ENCODE assay signal across 10 mouse cellular contexts in genomic region chr1:159671181-159671580, GRCm38 (mm10).
DNase-seq lines count a peak whose midpoint lies in the region; ATAC-seq and TF ChIP-seq lines count a peak whose summit lies in the region.
"Had no signal": no experiment of that assay in that cellular context is flagged by ENCODE, and none has a peak within 500 bp of the region (broad histone marks: within the 10 kb centered on the region; RNA-seq: fewer than 3 reads in every experiment).

No protein-coding gene starts in this region.

- no peaks in the 10 kb centered on the region for H3K9me3 ChIP-seq in hindbrain, embryonic 12.5 days (replicated peaks)
- H3K9me3 ChIP-seq in midbrain, embryonic 15.5 days = no peaks in the 10 kb centered on the region
- H3K9me3 ChIP-seq: limb, embryonic 10.5 days had no signal

- no peaks in the 10 kb centered on the region for H3K36me3 ChIP-seq in hindbrain, embryonic 12.5 days
- no peaks in the 10 kb centered on the region for H3K36me3 ChIP-seq in midbrain, embryonic 15.5 days (replicated peaks)
- H3K36me3 ChIP-seq: limb, embryonic 10.5 days had no signal

- intact Hi-C loops in gastrocnemius, adult 2 months (cut with DNase I) = no loop called here
- intact Hi-C loops in gastrocnemius, postnatal 36 days (cut with DNase I) = no loop called here

- no peak overlapping the region for H3K9ac ChIP-seq in hindbrain, embryonic 12.5 days
- H3K9ac ChIP-seq in midbrain, embryonic 15.5 days = no peak overlapping the region

- TF ChIP-seq CTCF in gastrocnemius, adult 2 months (IDR thresholded peaks at IDR 0.05) = no peak
- TF ChIP-seq CTCF in layer of hippocampus, adult 2 months (conservative IDR thresholded peaks at IDR 0.05) = no peak

- 78% methylated on average over 8 of the region's 8 CpGs for WGBS in hindbrain, embryonic 12.5 days
- 61% methylated on average over 8 of the region's 8 CpGs for WGBS in midbrain, embryonic 15.5 days

- H3K4me1 ChIP-seq in hindbrain, embryonic 12.5 days = peaks cover 15% of the 10 kb centered on the region
- peaks cover 14% of the 10 kb centered on the region for H3K4me1 ChIP-seq in midbrain, embryonic 15.5 days
- H3K4me1 ChIP-seq: limb, embryonic 10.5 days had no signal

- no peaks in the 10 kb centered on the region for H3K27me3 ChIP-seq in hindbrain, embryonic 12.5 days
- H3K27me3 ChIP-seq in midbrain, embryonic 15.5 days (replicated peaks) = 0 out of 2 replicates have a peak, but pooled peaks cover 4% of the 10 kb centered on the region

- peak overlapping the region; percentile 47 for H3K4me3 ChIP-seq in gastrocnemius, adult 2 months
- H3K4me3 ChIP-seq in layer of hippocampus, adult 2 months = peak overlapping the region; percentile 26
- H3K4me3 ChIP-seq in hindbrain, embryonic 12.5 days = no peak overlapping the region
- no peak overlapping the region for H3K4me3 ChIP-seq in midbrain, embryonic 15.5 days
- H3K4me3 ChIP-seq: limb, embryonic 10.5 days had no signal

- peak overlapping the region; percentile 37 for H3K4me2 ChIP-seq in hindbrain, embryonic 12.5 days (replicated peaks)
- peak overlapping the region; percentile 37; the same call in 1 of the 2 replicates for H3K4me2 ChIP-seq in midbrain, embryonic 15.5 days

- no peak for DNase-seq in gastrocnemius, adult 2 months
- no peak for DNase-seq in gastrocnemius, postnatal 36 days
- no peak for DNase-seq in layer of hippocampus, adult 2 months (ENCODE audit: low spot score in 2 of 2)
- no peak for DNase-seq in layer of hippocampus, postnatal 14 days (ENCODE audit: low spot score in 2 of 2)
- DNase-seq in right cerebral cortex, postnatal 14 days = no peak
- DNase-seq: thymus, postnatal 36 days had no signal

- H3K27ac ChIP-seq in gastrocnemius, adult 2 months = peak overlapping the region; percentile 69
- H3K27ac ChIP-seq in layer of hippocampus, adult 2 months = peak overlapping the region; percentile 74; the same call in 1 of the 2 replicates
- peak overlapping the region; percentile 46; the same call in 1 of the 2 replicates for H3K27ac ChIP-seq in hindbrain, embryonic 12.5 days
- peak overlapping the region; percentile 37; the same call in 1 of the 2 replicates for H3K27ac ChIP-seq in midbrain, embryonic 15.5 days
- H3K27ac ChIP-seq: limb, embryonic 10.5 days had no signal

- peak; percentile 35 for ATAC-seq in hindbrain, embryonic 12.5 days (ENCODE audit: low FRiP score)
- peak; percentile 35; the same call in 1 of the 2 replicates for ATAC-seq in midbrain, embryonic 15.5 days (replicated peaks)
- no peak for ATAC-seq in cerebellum, adult (ENCODE audit: insufficient number of reproducible peaks, low FRiP score, low TSS enrichment)

Comparison
In these comparisons a context has a peak if more than half of its experiments do, and no peak if none do; other contexts are left out.
1. H3K4me3 ChIP-seq: peak in gastrocnemius, adult 2 months (single experiment) and layer of hippocampus, adult 2 months (single experiment); none in hindbrain, embryonic 12.5 days (single experiment) and midbrain, embryonic 15.5 days (single experiment).
2. Peak in every context shown above with its lines, with median percentiles within 50 percentile points of each other: H3K27ac ChIP-seq.